Mouse (Mus musculus) heart, postnatal 36 days (tissue): ENCODE data around the gene Runx2. TPM values are rescaled to one million over a fixed set of nuclear protein-coding genes. Genes with fewer than 3 reads are reported as not detected.

Experiments
- total RNA-seq, 2 experiments: library from RNA; stranded (reverse); gene quantifications; 2 replicates each; pipeline ENCODE4 v1.2.3; 2021

The Runx2 gene
- total RNA-seq, 2 experiments from 2014 or later, result 0.30 to 0.50 TPM

Other genes starting within 250 kb of the Runx2 start
- 10 to 100 TPM; 14.4 to 15.6 TPM for gene Supt3, start 37.6 kb downstream of the Runx2 start, total RNA-seq